18 mouse cellular contexts compared by ENCODE assay signal in the genomic region with DNA sequence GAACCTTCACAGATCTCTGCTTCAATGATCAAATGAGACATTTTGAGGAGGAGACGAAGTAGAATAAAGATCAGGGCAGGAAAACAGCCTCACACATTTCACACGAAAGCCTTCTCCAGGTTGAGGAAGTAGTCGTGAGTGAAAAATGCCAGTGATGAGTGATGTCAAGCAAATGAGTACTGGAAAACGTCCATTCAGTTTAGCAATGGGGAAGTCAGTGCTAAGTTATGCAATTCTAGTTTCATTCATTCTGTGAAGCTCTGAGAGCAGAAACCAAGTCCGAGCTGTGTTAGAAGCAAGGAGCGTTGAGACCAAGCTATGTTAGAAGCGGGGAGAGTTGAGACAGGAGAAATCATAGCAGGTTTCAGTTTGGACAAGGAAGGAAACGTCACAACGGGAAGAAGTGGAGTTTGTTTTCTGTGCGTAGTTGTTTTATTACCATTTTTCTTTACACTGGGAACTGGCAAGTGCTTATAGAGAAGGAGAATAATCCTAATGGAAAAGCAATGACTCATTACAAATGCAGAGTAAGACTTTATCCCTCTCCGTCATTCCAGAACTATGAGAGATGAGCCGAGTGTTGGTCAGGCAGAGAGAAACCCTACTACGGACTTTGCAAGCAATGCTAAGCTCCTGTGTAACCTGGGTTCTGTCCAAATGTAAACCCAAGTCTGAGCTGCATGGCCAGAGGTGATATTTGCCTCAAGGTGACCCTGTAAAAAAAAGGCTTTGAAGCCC.
DNase-seq lines count a peak whose midpoint lies in the region; ATAC-seq and TF ChIP-seq lines count a peak whose summit lies in the region.
"Had no signal": no experiment of that assay in that cellular context is flagged by ENCODE, and none has a peak within 500 bp of the region (broad histone marks: within the 10 kb centered on the region; RNA-seq: fewer than 3 reads in every experiment).

No protein-coding gene starts in this region.

- no peak for TF ChIP-seq RAD21 in CH12.LX (IDR thresholded peaks at IDR 0.05; ENCODE audit: low read depth, low read length)

- no peaks in the 10 kb centered on the region for H3K9me3 ChIP-seq in kidney, postnatal 0 days (replicated peaks; ENCODE audit: low read length)
- H3K9me3 ChIP-seq in CH12.LX (replicated peaks; ENCODE audit: low read length) = no peaks in the 10 kb centered on the region
- no peaks in the 10 kb centered on the region for H3K9me3 ChIP-seq in embryonic facial prominence, embryonic 10.5 days
- H3K9me3 ChIP-seq: heart, embryonic 15.5 days; limb, embryonic 10.5 days; neural tube, embryonic 13.5 days had no signal

- H3K27me3 ChIP-seq in kidney, postnatal 0 days (ENCODE audit: insufficient read depth, low read length) = no peaks in the 10 kb centered on the region
- H3K27me3 ChIP-seq in CH12.LX (replicated peaks) = no peaks in the 10 kb centered on the region
- H3K27me3 ChIP-seq in embryonic facial prominence, embryonic 10.5 days (replicated peaks; ENCODE audit: low read depth, poor library complexity, severe bottlenecking) = no peaks in the 10 kb centered on the region
- H3K27me3 ChIP-seq: heart, embryonic 15.5 days; neural tube, embryonic 13.5 days had no signal

- ATAC-seq in kidney, postnatal 0 days (replicated peaks; ENCODE audit: low FRiP score, low read depth) = no peak
- ATAC-seq in monocyte, adult 5-6 weeks (replicated peaks; ENCODE audit: insufficient number of reproducible peaks, low FRiP score, low TSS enrichment, poor library complexity, severe bottlenecking) = peak; percentile 92
- ATAC-seq: CD4-positive, CD25-positive, alpha-beta regulatory T cell, adult 4 months; inflammation-experienced regulatory T-cells, adult 6 months; midbrain, embryonic 16.5 days had no signal

- no peaks in the 10 kb centered on the region for H3K79me2 ChIP-seq in CH12.LX (replicated peaks; ENCODE audit: control insufficient read depth, extremely low read depth, insufficient read depth, poor library complexity, severe bottlenecking)

- in situ Hi-C loops in CH12.LX (cut with MboI; ENCODE audit: low pct_ligation_motif_present, low pct_unique_long_range_greater_than_20kb, low sequenced_read_pairs) = loop anchor here (25.0 kb wide), 1 partner anchor 336 kb away; the partner anchor contains the start of gene Tiparp

- H3K36me3 ChIP-seq in kidney, postnatal 0 days (ENCODE audit: insufficient read depth, low read length) = no peaks in the 10 kb centered on the region
- no peaks in the 10 kb centered on the region for H3K36me3 ChIP-seq in CH12.LX (replicated peaks in 1 of 2; ENCODE audit: control insufficient read depth in 1 of 2, insufficient read depth in 1 of 2, low read length in 1 of 2)
- H3K36me3 ChIP-seq in embryonic facial prominence, embryonic 10.5 days (replicated peaks) = no peaks in the 10 kb centered on the region
- H3K36me3 ChIP-seq: heart, embryonic 15.5 days; limb, embryonic 10.5 days; neural tube, embryonic 13.5 days had no signal

- TF ChIP-seq POLR2A in CH12.LX (IDR thresholded peaks at IDR 0.05; ENCODE audit: low read depth, low read length) = peak; percentile 32; the same call in 1 of the 2 replicates

- peak; percentile 81 for TF ChIP-seq EP300 in CH12.LX (IDR thresholded peaks at IDR 0.05; ENCODE audit: low read length)

- H3K9ac ChIP-seq in kidney, postnatal 0 days (ENCODE audit: low read depth, low read length) = no peak overlapping the region
- peak overlapping the region; percentile 45; the same call in 1 of the 2 replicates for H3K9ac ChIP-seq in CH12.LX (ENCODE audit: insufficient read depth, low read depth)
- H3K9ac ChIP-seq: heart, embryonic 15.5 days; liver, embryonic 14.5 days; neural tube, embryonic 13.5 days had no signal

- H3K27ac ChIP-seq in kidney, postnatal 0 days = no peak overlapping the region
- H3K27ac ChIP-seq in CH12.LX (ENCODE audit: insufficient read depth, low read depth) = peak overlapping the region; percentile 17; the same call in 1 of the 2 replicates
- H3K27ac ChIP-seq in embryonic facial prominence, embryonic 10.5 days (replicated peaks) = no peak overlapping the region
- H3K27ac ChIP-seq: heart, embryonic 15.5 days; liver, embryonic 14.5 days; neural tube, embryonic 13.5 days had no signal

- no peak overlapping the region for H3K4me2 ChIP-seq in kidney, postnatal 0 days (ENCODE audit: low read length)
- H3K4me2 ChIP-seq in CH12.LX (ENCODE audit: insufficient read depth, low read depth, poor library complexity, severe bottlenecking) = peak overlapping the region; percentile 80
- H3K4me2 ChIP-seq: heart, embryonic 15.5 days; neural tube, embryonic 13.5 days had no signal

- peaks cover 4% of the 10 kb centered on the region; the same call in 1 of the 2 replicates for H3K4me1 ChIP-seq in kidney, postnatal 0 days (replicated peaks; ENCODE audit: insufficient read depth, low read length)
- peaks cover 30 to 42% of the 10 kb centered on the region in 2 experiments for H3K4me1 ChIP-seq in CH12.LX (ENCODE audit: control insufficient read depth in 1 of 2, insufficient read depth in 2 of 2)
- peaks cover 21% of the 10 kb centered on the region for H3K4me1 ChIP-seq in embryonic facial prominence, embryonic 10.5 days

- no peak overlapping the region for H3K4me3 ChIP-seq in kidney, postnatal 0 days (replicated peaks; ENCODE audit: low read depth, low read length)
- no peak overlapping the region for H3K4me3 ChIP-seq in CH12.LX (replicated peaks in 1 of 3; ENCODE audit: low read depth in 2 of 3, low read length in 2 of 3, poor library complexity in 1 of 3)
- no peak overlapping the region for H3K4me3 ChIP-seq in embryonic facial prominence, embryonic 10.5 days
- H3K4me3 ChIP-seq: heart, embryonic 15.5 days; limb, embryonic 10.5 days; neural tube, embryonic 13.5 days had no signal

- WGBS in kidney, postnatal 0 days = 63% methylated on average over 13 of the region's 13 CpGs
- WGBS in embryonic facial prominence, embryonic 10.5 days = 87% methylated on average over 13 of the region's 13 CpGs

- dilution Hi-C loops in CH12.LX (cut with MboI; ENCODE audit: extremely low pct_ligation_motif_present, extremely low pct_unique_long_range_greater_than_20kb, low sequenced_read_pairs) = no loop called here

- no peak for TF ChIP-seq CTCF in kidney, postnatal 0 days (IDR thresholded peaks at IDR 0.05; ENCODE audit: low read depth)
- no peak for TF ChIP-seq CTCF in CH12.LX (conservative IDR thresholded peaks at IDR 0.05 in 1 of 2, IDR thresholded peaks at IDR 0.05 in 1 of 2; ENCODE audit: low read depth in 2 of 2, low read length in 2 of 2)

- peak; percentile 10 for DNase-seq in kidney, postnatal 0 days (ENCODE audit: low spot score)
- DNase-seq in kidney, adult 9 months = no peak
- peak; percentile 63 for DNase-seq in CH12.LX (ENCODE audit: extremely low read depth)
- peak; percentile 6 for DNase-seq in embryonic facial prominence, embryonic 10.5 days (ENCODE audit: low spot score)
- DNase-seq in layer of hippocampus, adult 18-20 months (ENCODE audit: low spot score in 2 of 2) = no peak
- DNase-seq in heart, adult 11 months = no peak
- DNase-seq in thymus, postnatal 4 days = no peak
- DNase-seq: cerebellum, adult 9-10 months; gastrocnemius, postnatal 36 days; layer of hippocampus, postnatal 36 days had no signal

TF ChIP-seq in CH12.LX, 34 proteins besides CTCF, POLR2A, EP300 and RAD21:
- peak; percentile 90 for TF ChIP-seq IRF4 (IDR thresholded peaks at IDR 0.05; ENCODE audit: low read depth, low read length)
- no peak for TF ChIP-seq MAZ (IDR thresholded peaks at IDR 0.05; ENCODE audit: low read depth, low read length)
- TF ChIP-seq ZNF384 (IDR thresholded peaks at IDR 0.05; ENCODE audit: low read depth, low read length) = no peak
- no peak for TF ChIP-seq POLR2AphosphoS2 (IDR thresholded peaks at IDR 0.05; ENCODE audit: low read depth, low read length)
- peak; percentile 51 for TF ChIP-seq ETS1 (conservative IDR thresholded peaks at IDR 0.05; ENCODE audit: low read depth, low read length)
- peak; percentile 66 for TF ChIP-seq BHLHE40 (IDR thresholded peaks at IDR 0.05; ENCODE audit: low read depth, low read length)
- no peak for TF ChIP-seq MXI1 (IDR thresholded peaks at IDR 0.05; ENCODE audit: low read depth, low read length)
- peak; percentile 80; the same call in 1 of the 2 replicates for TF ChIP-seq TBP (conservative IDR thresholded peaks at IDR 0.05; ENCODE audit: low read depth, low read length)
- no peak for TF ChIP-seq MAFK (IDR thresholded peaks at IDR 0.05; ENCODE audit: insufficient replicate concordance, low read length)
- TF ChIP-seq CHD1 (IDR thresholded peaks at IDR 0.05; ENCODE audit: low read depth, low read length) = no peak
- peak; percentile 47; the same call in 1 of the 2 replicates for TF ChIP-seq TCF12 (IDR thresholded peaks at IDR 0.05; ENCODE audit: low read depth, low read length)
- no peak for TF ChIP-seq ZC3H11A (IDR thresholded peaks at IDR 0.05; ENCODE audit: low read depth, low read length)
- TF ChIP-seq JUN (IDR thresholded peaks at IDR 0.05; ENCODE audit: insufficient read depth, low read depth, low read length) = peak; percentile 52
- peak; percentile 51; the same call in 1 of the 2 replicates for TF ChIP-seq ELF1 (IDR thresholded peaks at IDR 0.05; ENCODE audit: low read depth, low read length)
- peak; percentile 72 for TF ChIP-seq JUND (conservative IDR thresholded peaks at IDR 0.05; ENCODE audit: low read depth, low read length)
- TF ChIP-seq MYC (IDR thresholded peaks at IDR 0.05; ENCODE audit: low read depth, low read length) = 0 out of 2 replicates have a peak, but pooled peaks have one; percentile 22
- peak; percentile 58; the same call in 1 of the 2 replicates for TF ChIP-seq SIN3A (IDR thresholded peaks at IDR 0.05; ENCODE audit: low read length)

Comparison
In these comparisons a context has a peak if more than half of its experiments do, and no peak if none do; other contexts are left out.
1. DNase-seq: peak in kidney, postnatal 0 days (single experiment), CH12.LX (single experiment) and embryonic facial prominence, embryonic 10.5 days (single experiment); none in kidney, adult 9 months (single experiment), layer of hippocampus, adult 18-20 months (0 of 2), heart, adult 11 months (single experiment) and thymus, postnatal 4 days (single experiment).